Mouse (Mus musculus) liver, postnatal 0 days (tissue): Measurements from ENCODE around the gene Olfr606. TPM values are rescaled to one million over a fixed set of nuclear protein-coding genes. Genes with fewer than 3 reads are reported as not detected.
"Not testable (repeated sequence)": the region's sequence is repeated elsewhere in the genome, so short reads cannot be mapped to it uniquely, and the experiment has no call there.

Experiments
- ATAC-seq: fragments of 200-750 bp; cut with Nextera tagmentation; 2 replicates; pipeline ENCODE4 v1.8.0; 2017; ENCODE audit warnings: mild to moderate bottlenecking, moderate library complexity
- DNase-seq: peaks from one replicate; pipeline ENCODE4 v3.0.0-alpha.2; 2016
- H3K27ac ChIP-seq: fragments of 300-500 bp; sonication (generic); 2 replicates; pipeline ENCODE4 v1.5.1; 2014; ENCODE audit warnings: antibody characterized with exemption, moderate library complexity, mild to moderate bottlenecking, low read depth
- H3K27me3 ChIP-seq: fragments of 300-500 bp; sonication (generic); 2 replicates; pipeline ENCODE4 v1.6.1; 2014; ENCODE audit warnings: low read length, control low read depth, mixed read lengths; ENCODE audit not compliant: insufficient read depth
- H3K36me3 ChIP-seq: fragments of 300-500 bp; sonication (generic); replicated peaks from 2 replicates; pipeline ENCODE4 v1.6.1; 2014; ENCODE audit warnings: mild to moderate bottlenecking, control low read depth, low read length, moderate library complexity, mixed read lengths; ENCODE audit not compliant: insufficient read depth
- H3K4me1 ChIP-seq: fragments of 300-500 bp; sonication (generic); 2 replicates; pipeline ENCODE4 v1.6.1; 2014; ENCODE audit warnings: antibody characterized with exemption, mild to moderate bottlenecking, control low read depth; ENCODE audit not compliant: insufficient read depth
- H3K4me2 ChIP-seq: fragments of 300-500 bp; sonication (generic); 2 replicates; pipeline ENCODE4 v1.6.1; 2014; ENCODE audit warnings: low read depth, mild to moderate bottlenecking, low read length, moderate library complexity, mixed read lengths
- H3K4me3 ChIP-seq: fragments of 300-500 bp; sonication (generic); 2 replicates; pipeline ENCODE4 v1.5.1; 2014; ENCODE audit warnings: low read depth, low read length
- H3K9ac ChIP-seq: fragments of 300-500 bp; sonication (generic); replicated peaks from 2 replicates; pipeline ENCODE4 v1.6.1; 2014; ENCODE audit warnings: mild to moderate bottlenecking, moderate library complexity
- H3K9me3 ChIP-seq: fragments of 300-500 bp; sonication (generic); 2 replicates; pipeline ENCODE4 v1.6.1; 2016; ENCODE audit warnings: mild to moderate bottlenecking, control low read depth, low read length, mixed read lengths
- CTCF ChIP-seq: sonication (generic); IDR thresholded peaks from 2 replicates; pipeline ENCODE4 v1.5.1; 2016; ENCODE audit warnings: antibody characterized with exemption, low read depth
- EP300 ChIP-seq: IDR thresholded peaks from 2 replicates; pipeline ENCODE4 v1.6.1; 2016; ENCODE audit warnings: antibody characterized with exemption, low read depth, mild to moderate bottlenecking
- WGBS: fragments of 180-500 bp; shearing (Covaris S2); extraction: QIAGEN DNeasy Blood & Tissue Kit; methylation state at CpG from one replicate; pipeline ENCODE4 v1.1.7; 2014; ENCODE audit not compliant: insufficient replicate concordance; 5-methylcytosine and 5-hydroxymethylcytosine counted together
- polyA plus RNA-seq: library from polyadenylated mRNA; unstranded; fragments of >200 nt; fragmentation: Nextera tagmentation; extraction: Ambion mirVana; gene quantifications from 2 replicates; pipeline ENCODE4 v1.2.1, GENCODE M21; 2015

The Olfr606 gene
- polyA plus RNA-seq, result not detected in 2 replicates

DNA sequence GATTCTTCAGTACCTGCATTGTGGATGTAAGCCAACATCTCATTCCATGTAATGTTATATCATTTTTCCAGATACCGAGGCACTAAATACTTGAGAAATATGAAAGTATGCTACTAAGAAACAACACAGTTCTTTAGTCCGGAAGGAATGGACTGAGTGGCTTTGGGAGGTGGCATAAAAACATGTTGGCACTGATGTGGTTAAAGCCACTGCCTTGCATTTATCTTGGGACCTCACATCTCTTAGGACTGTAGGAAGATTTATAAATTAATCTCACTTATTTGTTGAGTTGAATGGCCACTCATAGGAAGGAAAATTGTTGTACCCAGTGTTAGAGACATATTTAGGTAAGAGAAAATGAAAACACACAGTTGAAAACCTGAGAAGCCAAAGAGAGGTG is at the start of gene Olfr606:
Gene Olfr606, plus strand, starts transcription at position 301 of the 400 bp plus-strand sequence.
- Histone ChIP-seq H3K4me2 (no peak within 1 kb of the TSS), H3K4me3 (no peak within 1 kb of the TSS), H3K9me3 (no peaks in the 10 kb centered on the region), H3K9ac (no peak within 1 kb of the TSS), H3K27ac (no peak within 1 kb of the TSS), H3K27me3 (no peaks in the 10 kb centered on the region), H3K4me1 (no peaks in the 10 kb centered on the region), H3K36me3 (no peaks in the 10 kb centered on the region)
- 84% methylated on average over 2 of the region's 2 CpGs for WGBS
- DNase-seq (no peak), ATAC-seq (no peak)
- no peak for TF ChIP-seq EP300
- TF ChIP-seq CTCF, result no peak

GRCm38 (mm10) chr7:103406521-103407055 is 42.3 kb upstream of the Olfr606 start:
- H3K27me3 ChIP-seq, H3K9me3 ChIP-seq, H3K4me3 ChIP-seq, H3K36me3 ChIP-seq, ATAC-seq, H3K4me2 ChIP-seq, H3K4me1 ChIP-seq, H3K27ac ChIP-seq, DNase-seq, H3K9ac ChIP-seq: not testable (repeated sequence)
- WGBS, result 62% methylated on average over 3 of the region's 3 CpGs

- H3K9me3 ChIP-seq, H3K36me3 ChIP-seq, H3K27ac ChIP-seq: not testable (repeated sequence)
These were observed 34.1 kb upstream of the Olfr606 start, which contains the start of gene Usp17lc for GRCm38 (mm10) chr7:103414772-103415171. TSS of gene Usp17lc (plus strand) at chr7:103415072.

GRCm38 (mm10) chr7:103445339-103445738 is 3.5 kb upstream of the Olfr606 start, which contains the start of gene Olfr605:
TSS of gene Olfr605 (minus strand) at chr7:103445439.
- Histone ChIP-seq H3K27ac (no peak within 1 kb of the TSS), H3K27me3 (no peaks in the 10 kb centered on the region), H3K4me3 (no peak within 1 kb of the TSS), H3K36me3 (no peaks in the 10 kb centered on the region), H3K4me2 (no peak within 1 kb of the TSS), H3K9ac (no peak within 1 kb of the TSS), H3K9me3 (no peaks in the 10 kb centered on the region), H3K4me1 (no peaks in the 10 kb centered on the region)
- WGBS, result 69% methylated on average over 1 of the region's 1 CpGs
- ATAC-seq (no peak), DNase-seq (no peak)
- TF ChIP-seq CTCF, result no peak
- TF ChIP-seq EP300, result no peak

More at GRCm38 (mm10) chr7:103414772-103415171, 34.1 kb upstream of the Olfr606 start, which contains the start of gene Usp17lc:
- H3K4me1 ChIP-seq, H3K4me2 ChIP-seq, ATAC-seq, DNase-seq, H3K4me3 ChIP-seq, H3K27me3 ChIP-seq, H3K9ac ChIP-seq: not testable (repeated sequence)
- 64% methylated on average over 1 of the region's 1 CpGs for WGBS

DNA sequence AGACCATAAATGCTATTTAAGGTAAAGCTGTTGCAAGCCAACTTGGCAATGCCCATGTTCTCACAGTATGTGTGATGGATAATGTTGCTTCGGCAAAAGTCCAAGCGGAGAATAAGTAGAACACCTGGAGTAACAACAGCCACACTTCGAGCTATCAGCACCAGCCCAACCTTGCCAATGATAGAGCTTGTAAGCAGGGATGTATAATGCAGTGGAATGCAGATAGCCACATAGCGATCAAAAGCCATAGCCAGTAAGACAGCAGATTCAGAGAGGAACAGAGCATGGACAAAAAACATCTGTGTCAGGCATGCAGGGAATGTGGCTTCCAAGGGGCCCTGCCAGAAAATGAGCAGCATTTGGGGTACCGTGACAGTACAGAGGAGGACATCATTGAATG is 11.7 kb downstream of the Olfr606 start:
- Histone ChIP-seq H3K4me3 (no peak overlapping the region), H3K4me1 (no peaks in the 10 kb centered on the region), H3K9ac (no peak overlapping the region), H3K27ac (no peak overlapping the region), H3K27me3 (no peaks in the 10 kb centered on the region), H3K4me2 (no peak overlapping the region), H3K36me3 (no peaks in the 10 kb centered on the region), H3K9me3 (no peaks in the 10 kb centered on the region)
- ATAC-seq (no peak), DNase-seq (no peak)
- 77% methylated on average over 5 of the region's 5 CpGs for WGBS
- TF ChIP-seq EP300, result no peak
- no peak for TF ChIP-seq CTCF

DNA sequence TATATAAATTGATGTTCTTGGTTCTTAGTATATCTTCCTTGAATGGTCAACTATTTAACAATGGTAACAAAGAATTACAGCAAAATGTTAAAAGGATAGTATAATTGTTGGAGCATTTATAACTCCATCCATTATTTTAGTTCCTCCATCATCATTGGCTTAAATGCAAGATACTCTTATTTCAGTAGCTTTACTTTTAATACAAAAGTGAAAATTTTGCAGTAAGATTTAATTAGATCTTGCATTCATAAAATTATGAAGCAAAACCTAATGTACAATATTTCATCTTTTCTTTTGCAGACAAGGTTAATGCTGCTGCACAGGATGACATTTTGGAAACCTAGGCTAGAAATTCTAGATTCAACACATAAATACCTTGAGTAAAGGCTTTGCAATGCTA is 20.7 kb downstream of the Olfr606 start, which contains the start of gene Olfr608:
Gene Olfr608, plus strand, starts transcription at position 301 of the 400 bp plus-strand sequence.
- no peak for TF ChIP-seq CTCF
- no peak for TF ChIP-seq EP300
- H3K4me2 ChIP-seq, result no peak within 1 kb of the TSS

DNA sequence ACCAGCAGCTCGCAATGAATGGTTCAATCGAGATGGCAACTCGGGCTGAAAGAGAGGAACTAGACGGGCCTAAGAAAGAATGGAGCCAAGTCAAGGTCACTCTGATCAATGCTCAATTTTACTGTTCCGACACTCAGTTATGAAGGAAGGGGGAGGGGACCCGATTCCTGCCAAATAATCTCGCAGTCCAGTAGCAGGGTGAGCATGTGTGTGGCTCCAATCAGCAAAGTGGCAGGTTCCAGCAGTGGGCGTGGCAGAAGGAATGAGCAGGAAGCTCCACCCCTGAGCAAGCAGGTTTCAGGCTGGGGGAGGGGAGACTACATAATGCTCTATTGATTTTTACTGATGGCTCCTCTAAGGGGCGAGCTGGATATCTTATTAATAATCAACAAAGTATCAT is 28.3 kb downstream of the Olfr606 start:
- not testable (repeated sequence) for H3K36me3 ChIP-seq, H3K4me1 ChIP-seq, H3K27me3 ChIP-seq, H3K27ac ChIP-seq, H3K4me3 ChIP-seq, ATAC-seq, H3K9me3 ChIP-seq, DNase-seq, H3K4me2 ChIP-seq, H3K9ac ChIP-seq
- 80% methylated on average over 9 of the region's 9 CpGs for WGBS

More for the DNA sequence above, 20.7 kb downstream of the Olfr606 start, which contains the start of gene Olfr608:
- Histone ChIP-seq H3K4me1 (no peaks in the 10 kb centered on the region), H3K4me3 (no peak within 1 kb of the TSS), H3K36me3 (no peaks in the 10 kb centered on the region), H3K9ac (no peak within 1 kb of the TSS), H3K9me3 (no peaks in the 10 kb centered on the region), H3K27ac (no peak within 1 kb of the TSS), H3K27me3 (no peaks in the 10 kb centered on the region)
- ATAC-seq, result no peak
- DNase-seq, result no peak
